Mouse (Mus musculus): ENCODE results near the gene Ptprg.

Ptprg gene

GRCm38 (mm10) chr14:11553273-11553665 is at the start of gene Ptprg:
Gene Ptprg, plus strand, starts transcription at chr14:11553532.
- DNase-seq, result peak; percentile 84

DNA sequence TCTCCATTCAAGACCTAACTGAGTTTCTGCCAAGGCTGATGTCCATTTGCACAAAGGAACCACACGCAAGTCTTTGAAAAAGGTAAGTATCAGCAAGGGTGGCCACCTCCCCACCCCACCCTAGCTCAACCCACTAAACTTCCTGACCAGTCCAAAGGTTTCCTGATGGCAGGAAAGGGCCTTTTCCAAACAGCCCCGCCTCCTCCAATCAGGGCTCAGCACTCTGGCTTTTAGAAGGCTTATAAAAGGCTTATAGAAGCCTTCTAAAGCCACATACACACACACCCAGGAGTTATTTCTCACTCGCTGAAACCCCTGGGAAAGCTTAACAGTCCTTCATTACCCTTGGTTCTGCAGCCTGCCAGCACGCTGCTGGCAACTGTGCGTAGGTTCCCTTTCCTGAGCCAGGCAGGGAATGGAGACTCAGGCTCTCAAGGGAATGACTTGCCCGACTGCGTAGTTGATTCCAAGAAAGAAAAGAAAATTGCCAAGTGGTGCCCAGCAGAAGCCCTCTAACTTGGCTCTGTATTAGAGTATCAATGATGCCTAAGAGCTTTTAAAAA is 49.4 kb upstream of the Ptprg start:
- DNase-seq, result no peak

DNA sequence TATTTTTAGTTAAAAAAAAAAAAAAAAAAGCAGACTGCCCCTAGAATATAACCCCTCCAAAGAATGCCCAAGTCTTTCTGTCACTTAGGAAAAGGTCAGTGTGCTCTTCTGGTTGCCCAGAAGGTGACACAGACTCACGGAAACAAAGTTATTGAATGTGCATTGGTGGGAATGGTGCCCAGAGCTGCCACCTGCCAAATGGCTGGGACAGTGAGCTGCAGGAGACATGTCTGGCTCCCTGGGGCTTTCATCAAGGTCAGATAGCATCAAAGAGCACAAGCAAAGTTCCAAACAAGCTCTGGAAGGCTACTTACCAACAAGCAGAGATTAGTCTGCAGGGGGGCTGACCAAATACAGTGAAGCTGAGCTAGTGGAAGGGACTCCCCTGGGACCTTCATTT is 43.2 kb upstream of the Ptprg start:
- no peak for DNase-seq

- DNase-seq, result no peak
Observed at GRCm38 (mm10) chr14:11519171-11519570, 34.2 kb upstream of the Ptprg start.

DNA sequence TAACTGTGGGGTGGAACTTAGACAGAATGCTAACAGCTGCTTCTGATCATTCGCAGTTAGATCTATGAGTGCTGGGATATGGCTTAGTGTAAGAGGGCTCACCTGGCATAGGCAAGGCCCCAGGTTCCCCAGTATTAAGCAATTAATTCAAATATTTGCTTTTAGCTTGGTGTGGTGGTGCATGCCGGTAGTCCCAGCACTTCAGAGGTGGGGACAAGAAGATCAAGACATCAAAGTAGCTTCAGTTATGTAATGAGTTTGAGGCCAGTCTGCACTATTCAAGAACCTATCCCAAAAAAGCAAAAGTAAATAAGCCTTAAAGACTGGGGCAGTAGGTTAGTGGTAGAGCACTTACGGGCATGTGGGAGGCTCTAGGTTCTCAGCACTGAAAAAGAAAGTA is 30.3 kb upstream of the Ptprg start:
- DNase-seq, result no peak

- no peak for DNase-seq
Observed at GRCm38 (mm10) chr14:11529591-11529990, 23.7 kb upstream of the Ptprg start.

- DNase-seq, result no peak
Observed at GRCm38 (mm10) chr14:11534456-11534855, 18.9 kb upstream of the Ptprg start.

DNA sequence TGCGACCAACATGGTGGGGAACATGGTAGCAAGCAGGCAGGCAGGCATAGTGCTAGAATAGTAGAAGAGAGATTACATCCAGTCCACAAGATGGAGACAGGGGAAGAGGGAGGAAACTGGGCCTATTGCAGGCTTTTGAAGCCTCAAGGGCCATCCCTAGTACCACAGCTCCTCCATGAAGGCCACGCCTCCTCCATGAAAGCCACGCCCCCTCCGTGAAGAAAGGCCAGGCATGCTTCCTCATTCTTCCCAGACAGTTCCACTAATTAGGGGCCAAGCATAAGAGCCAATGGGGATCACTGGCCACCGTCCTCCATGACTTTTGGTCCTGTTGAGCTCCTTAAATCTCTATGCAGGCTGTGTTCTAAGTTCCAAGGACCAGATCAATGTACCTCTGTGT is 17.2 kb upstream of the Ptprg start:
- no peak for DNase-seq

DNA sequence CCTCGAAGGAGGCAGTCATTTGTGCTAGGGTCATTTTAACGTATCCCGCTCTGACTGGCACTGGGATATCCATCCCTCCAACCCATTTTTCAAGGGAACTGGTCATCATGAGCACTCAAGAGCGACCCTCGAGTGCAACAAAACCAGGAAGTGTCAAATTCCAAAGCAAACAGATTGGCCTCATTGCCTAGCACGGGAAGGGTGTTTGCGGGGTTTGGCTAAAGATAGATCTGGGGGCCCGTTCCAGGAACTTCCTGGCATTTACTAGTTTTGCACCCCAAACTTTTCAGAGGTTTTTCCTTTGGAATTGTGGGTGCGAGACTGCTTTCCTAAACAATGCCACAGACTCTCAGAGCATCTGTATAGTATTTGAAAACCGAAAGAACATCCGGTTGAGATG is 1.4 kb upstream of the Ptprg start:
- DNase-seq, result no peak

DNA sequence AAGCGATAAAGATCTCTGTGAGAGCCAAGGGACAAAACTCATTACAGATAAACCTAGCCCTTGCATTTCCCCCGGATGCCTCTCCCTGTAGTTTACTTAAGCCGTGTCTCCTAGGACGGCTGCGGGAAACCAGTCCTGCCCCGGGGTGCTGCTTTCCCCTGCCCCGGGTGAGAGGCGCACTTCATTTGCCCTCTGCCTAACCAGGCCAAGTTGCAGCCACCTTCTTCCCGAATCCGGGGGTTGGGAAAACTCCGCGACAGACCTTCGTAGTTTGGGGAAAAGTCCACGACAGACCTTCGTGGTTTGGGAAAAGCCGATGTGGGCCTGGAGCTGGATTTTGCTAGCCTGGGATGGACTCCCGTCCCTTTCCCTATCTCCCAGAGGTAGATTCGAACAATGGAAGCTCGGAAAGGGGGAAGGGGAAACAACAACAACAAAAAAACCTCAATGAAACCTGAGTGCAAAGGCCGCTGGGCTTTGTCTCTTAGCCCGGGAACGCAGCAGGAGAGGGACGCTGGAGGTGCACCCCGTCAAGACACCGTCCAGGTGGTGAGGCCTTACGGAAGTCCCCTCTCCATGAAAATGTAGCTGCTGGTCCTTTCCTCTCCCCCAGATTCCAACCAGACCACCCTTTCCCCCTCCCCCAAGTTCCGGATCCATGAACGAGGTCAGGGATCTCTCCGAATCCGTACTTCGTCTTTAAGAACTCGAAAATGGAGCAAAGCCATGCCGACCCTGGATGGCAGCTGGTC is 635 bp upstream of the Ptprg start:
- DNase-seq, result no peak

DNA sequence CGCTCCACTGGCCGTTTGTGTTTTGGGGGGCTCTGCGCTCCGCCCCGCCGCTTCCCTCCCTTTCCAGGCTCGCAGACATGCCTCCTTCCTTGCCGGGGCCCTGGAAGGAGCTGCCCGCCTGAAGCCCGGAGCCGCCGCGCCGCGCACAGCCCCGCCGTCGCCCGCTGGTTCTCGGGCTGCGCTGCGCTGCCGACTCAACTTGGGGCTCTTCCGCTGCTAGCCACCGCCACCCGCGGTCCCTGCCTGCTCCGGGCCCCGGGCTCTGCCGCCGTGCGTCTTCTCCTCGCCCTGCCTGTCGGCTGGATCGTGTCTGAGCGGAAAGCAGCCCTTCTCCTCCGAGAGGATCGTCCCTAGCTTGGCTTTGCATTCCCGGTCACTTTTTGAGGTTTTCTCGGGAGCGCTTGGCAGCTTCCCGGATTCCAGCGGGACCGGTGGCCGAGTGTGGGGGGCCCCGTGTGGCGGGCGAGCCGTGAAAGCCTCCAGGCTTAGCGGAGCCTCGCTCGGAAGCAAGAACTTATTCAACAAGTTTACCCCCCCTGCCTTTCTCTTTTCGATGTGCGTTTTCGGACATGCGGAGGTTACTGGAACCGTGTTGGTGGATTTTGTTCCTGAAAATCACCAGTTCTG is 460 bp downstream of the Ptprg start:
- no peak for DNase-seq

DNA sequence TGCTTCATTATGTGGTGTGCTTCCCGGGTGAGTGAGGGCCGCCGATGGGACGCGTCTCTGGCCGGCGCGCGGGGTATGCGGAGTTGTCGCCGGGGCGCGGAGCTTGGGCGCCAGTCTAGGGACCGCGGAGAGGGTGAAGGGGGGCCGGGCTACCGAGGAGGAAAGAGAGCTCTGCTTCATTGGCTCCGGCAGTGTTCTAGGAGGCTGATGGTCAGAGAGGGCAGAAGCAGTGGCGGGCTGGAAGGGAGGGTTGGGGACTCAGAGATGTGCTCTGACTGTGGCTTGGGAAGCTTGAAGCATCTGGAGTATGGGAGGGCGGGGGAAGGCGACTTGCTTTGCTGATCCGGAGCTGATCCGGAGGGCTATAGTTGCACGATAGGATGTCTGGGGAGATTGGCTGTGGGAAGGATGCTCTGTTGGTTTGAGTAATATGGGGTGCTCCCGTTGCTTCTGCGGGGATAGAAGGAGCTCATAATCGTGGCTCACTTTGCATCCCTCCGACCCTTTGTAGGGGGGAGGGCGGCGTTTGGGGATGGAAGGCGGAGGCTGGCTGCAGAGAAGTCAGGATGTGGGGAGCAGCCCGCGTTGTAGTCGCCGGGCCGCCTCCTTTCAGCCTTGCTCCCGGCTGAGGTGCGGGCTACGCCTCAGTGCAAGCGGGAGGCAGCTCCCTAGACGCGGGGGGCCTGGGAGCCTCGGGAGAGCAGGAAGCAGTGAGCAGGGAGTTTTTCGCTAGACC is 1.1 kb downstream of the Ptprg start:
- DNase-seq, result peak; percentile 21

- no peak for DNase-seq
Observed at GRCm38 (mm10) chr14:11555061-11555501, 1.7 kb downstream of the Ptprg start.

- no peak for DNase-seq
Observed at GRCm38 (mm10) chr14:11555521-11556355, 2.4 kb downstream of the Ptprg start.

DNA sequence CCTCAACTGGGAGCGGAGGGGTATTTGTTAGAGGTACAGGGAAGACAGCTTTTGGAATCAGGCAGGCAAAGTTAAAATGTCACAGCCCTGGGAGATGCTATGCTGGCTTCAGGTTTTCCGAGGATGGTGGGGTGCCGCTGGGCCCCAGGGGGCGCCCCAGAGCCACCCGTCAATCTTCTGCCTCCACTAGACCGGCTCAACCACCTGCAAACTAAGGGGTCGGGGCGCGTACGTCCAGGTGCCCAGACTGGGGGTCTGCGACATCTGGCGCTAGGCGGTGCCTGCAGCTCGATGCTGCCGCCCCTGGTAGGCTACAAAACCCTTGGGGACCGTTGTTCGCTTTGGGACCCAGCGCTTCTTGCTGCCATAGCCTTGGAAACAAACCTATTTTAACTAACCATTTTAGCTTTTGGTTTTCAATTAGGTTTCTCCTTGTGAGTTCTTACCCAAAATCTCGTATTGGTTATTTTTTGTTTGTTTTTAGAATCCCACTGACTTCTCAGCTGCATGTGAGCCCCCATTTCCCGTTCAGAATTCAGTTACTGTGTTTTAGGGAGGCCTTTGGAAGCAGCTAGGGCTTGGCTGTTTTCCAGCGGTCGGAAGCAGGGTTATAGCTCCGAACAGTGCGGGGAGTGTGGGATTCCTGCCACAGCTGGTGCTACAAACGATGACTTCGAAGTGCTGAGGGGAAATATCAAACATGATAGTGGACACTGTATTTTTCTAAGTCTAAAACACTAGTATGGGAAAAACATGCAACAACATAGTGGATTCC is 3.2 kb downstream of the Ptprg start:
- peak; percentile 64 for DNase-seq

- no peak for DNase-seq
Observed at GRCm38 (mm10) chr14:11558496-11558895, 5.2 kb downstream of the Ptprg start.

DNA sequence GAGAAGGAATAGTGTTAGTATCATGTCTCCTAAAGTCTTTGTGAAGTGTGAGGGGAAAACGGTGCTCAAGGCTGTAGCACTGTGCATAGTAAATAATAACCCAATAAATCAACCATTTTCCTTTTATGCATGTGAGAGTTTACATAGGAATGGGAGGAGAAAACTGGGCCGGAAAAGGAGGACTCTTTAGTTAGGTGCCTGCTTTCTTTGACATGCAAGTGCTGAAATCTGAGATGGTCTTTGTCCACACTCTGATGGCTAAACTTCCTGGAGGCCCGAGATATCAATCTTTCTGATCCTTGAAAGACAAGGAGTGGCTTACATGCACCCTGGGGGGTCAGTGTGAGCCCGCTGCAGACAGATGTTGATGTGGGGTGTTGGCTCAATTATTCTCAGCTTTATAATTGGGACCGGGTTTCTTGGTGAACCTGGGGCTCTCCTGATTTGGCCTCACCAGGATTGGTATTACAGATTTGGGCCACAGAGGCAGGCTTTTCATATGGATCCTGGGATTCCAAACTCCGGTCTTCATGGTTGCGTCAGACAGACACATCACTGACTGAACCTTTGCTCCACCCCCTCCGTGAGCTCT is 7.4 kb downstream of the Ptprg start:
- no peak for DNase-seq

- no peak for DNase-seq
Observed at GRCm38 (mm10) chr14:11561397-11561796, 8.1 kb downstream of the Ptprg start.

- DNase-seq, result no peak
Observed at GRCm38 (mm10) chr14:11562870-11563269, 9.5 kb downstream of the Ptprg start.

DNA sequence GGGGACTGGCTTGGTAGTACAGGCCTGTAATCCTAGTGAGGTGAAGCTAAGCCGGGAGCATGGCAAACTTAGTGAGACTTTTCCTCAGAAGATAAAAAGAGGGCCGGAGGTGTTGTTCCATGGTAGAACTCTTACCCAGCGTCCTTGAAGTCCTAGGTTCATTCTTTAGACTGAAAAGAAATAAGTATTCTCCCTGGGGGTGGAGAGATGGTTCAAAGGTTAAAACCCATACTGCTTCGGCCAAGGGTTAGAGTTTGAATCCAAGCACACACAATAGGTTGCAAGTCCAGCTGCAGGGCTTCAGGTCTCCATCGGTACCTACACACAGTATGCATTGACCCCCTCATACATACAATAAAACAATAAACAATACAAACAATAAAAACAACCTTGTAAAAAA is 10.3 kb downstream of the Ptprg start:
- no peak for DNase-seq

- DNase-seq, result no peak
Observed at GRCm38 (mm10) chr14:11564456-11564855, 11.1 kb downstream of the Ptprg start.
